Mouse (Mus musculus): ENCODE results near the gene Psmd13. TPM values are rescaled to one million over a fixed set of nuclear protein-coding genes. Genes with fewer than 3 reads are reported as not detected.

The Psmd13 gene
- 187 and 202 TPM in 2 replicates for polyA plus RNA-seq (2015; fragmentation: Nextera tagmentation; extraction: Ambion mirVana)

DNA sequence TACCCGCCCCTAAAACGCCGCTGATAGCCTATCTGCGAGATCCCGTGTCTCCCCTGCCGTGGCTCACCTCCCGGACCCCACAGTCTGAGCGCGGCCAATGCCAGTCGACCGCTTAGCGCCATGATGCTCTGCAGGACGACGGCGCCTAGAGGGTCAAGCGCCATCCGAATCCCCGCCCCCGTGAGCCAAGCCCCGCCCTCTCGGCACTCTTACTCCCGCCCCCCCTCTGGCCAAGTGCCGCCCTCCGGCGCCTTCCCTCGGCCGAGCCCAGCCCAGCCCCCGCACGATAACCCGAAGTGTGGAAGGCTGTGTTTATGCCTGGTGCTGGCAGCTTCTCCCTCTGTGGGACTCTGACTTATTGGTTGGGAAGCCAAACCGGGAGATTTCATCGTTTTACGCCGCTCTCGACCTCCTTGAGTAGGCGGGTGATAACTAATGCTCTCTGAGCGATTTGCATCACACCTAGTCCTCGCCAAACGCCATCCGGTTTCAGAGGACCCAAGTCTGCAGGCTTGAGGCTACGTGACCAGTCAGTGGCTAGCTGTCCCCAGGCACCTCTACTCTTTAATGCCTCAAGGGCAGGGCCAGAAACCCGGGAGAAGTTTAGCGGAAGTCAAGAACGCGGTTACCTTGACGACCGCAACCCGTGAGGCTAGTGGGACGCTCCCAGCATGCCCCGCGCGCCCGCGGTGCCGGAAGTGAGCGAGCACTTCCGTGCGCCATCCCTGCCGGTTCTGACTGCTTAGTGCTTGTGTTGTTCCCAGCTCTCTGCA, at the start of gene Psmd13, which contains the start of gene Sirt3:
Psmd13 (plus strand) TSS at position 273 of the 773 bp plus-strand sequence.
Sirt3 (minus strand) TSS at position 614 of the 773 bp plus-strand sequence.
- peaks cover 42% of the 10 kb centered on the region for H3K4me1 ChIP-seq (replicated peaks)
- peak within 1 kb of the TSS; percentile 88 for H3K9ac ChIP-seq
- no peaks in the 10 kb centered on the region for H3K27me3 ChIP-seq
- peak; percentile 91 for ATAC-seq (ENCODE audit: low read depth)
- peak within 1 kb of the TSS; percentile 90 for H3K27ac ChIP-seq
- H3K9me3 ChIP-seq (replicated peaks), result no peaks in the 10 kb centered on the region
- peak within 1 kb of the TSS; percentile 92 for H3K4me3 ChIP-seq (replicated peaks)
- WGBS (ENCODE audit: insufficient replicate concordance), result under 1% methylated on average over 59 of the region's 59 CpGs
- peak; percentile 88 for DNase-seq
- peak within 1 kb of the TSS; percentile 93 for H3K4me2 ChIP-seq
- peaks cover 40% of the 10 kb centered on the region for H3K36me3 ChIP-seq

DNA sequence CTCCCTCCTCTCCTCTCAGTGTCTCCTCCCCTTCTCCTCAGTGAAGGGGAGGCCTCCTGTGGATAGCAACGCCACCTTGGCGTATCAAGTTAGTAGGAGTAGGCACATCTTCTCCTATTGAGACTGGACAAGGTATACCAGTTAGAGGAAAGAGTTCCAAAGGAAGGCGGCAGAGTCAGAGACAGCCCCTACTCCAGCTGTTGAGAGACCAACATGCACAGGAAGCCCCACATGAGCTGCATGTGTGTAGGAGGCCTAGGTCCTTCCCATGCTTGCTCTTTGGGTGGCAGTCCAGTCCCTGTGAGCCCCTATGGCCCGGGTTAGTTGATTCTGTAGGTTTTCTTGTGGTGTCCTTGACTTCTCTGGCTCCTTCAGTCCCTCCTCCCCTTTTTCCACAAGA, 48.4 kb upstream of the Psmd13 start:
- no peak overlapping the region for H3K27ac ChIP-seq
- H3K4me1 ChIP-seq (replicated peaks), result peaks cover 17% of the 10 kb centered on the region
- H3K36me3 ChIP-seq, result no peaks in the 10 kb centered on the region
- DNase-seq, result no peak
- no peak overlapping the region for H3K4me2 ChIP-seq
- WGBS (ENCODE audit: insufficient replicate concordance), result 63% methylated on average over 4 of the region's 4 CpGs
- no peaks in the 10 kb centered on the region for H3K9me3 ChIP-seq (replicated peaks)
- H3K27me3 ChIP-seq, result peaks cover 19% of the 10 kb centered on the region; the same call in 1 of the 2 replicates
- H3K4me3 ChIP-seq (replicated peaks), result no peak overlapping the region
- H3K9ac ChIP-seq, result no peak overlapping the region
- ATAC-seq (ENCODE audit: low read depth), result no peak

DNA sequence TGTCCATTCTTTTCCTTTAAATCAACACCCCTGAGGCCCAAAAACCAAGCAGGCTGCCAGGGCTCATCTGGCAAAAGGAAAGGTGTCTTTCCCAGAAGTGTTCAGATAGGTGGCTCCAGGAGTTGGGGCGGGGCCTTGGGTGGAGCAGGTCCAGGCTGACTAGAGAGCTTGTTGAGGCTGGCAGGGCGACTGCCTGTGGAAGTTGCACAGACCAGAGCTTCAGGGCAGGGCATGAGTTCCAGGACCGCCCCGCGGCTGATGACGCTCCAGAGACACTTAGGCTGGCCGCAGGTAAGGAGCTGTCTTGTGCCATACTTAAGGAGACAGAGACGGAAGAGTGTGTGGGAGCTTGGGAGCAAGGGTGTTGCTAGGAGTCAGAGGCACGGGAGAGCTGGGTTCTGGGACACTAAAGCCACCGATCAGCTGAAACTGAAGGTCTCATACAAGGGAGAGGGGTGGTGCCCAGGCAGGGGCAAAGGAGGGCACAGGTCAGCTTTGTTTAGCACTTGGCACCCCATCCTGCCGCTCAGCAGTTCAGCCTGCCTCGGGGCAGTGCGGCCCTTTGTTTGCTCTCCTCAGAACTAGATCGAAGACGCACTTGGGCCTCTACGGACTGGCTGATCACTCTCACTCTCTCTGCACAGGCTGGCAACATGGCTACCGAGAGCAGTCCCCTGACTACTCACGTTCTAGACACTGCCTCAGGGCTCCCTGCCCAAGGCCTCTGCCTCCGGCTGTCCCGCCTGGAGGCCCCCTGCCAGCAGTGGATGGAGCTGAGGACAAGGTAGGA, 46.6 kb upstream of the Psmd13 start, which contains the start of gene Urah:
Urah (plus strand) TSS at position 51 of the 790 bp plus-strand sequence.
- no peak for DNase-seq
- peak within 1 kb of the TSS; percentile 7 for H3K4me3 ChIP-seq (replicated peaks)
- H3K36me3 ChIP-seq, result no peaks in the 10 kb centered on the region
- peaks cover 33% of the 10 kb centered on the region for H3K27me3 ChIP-seq
- H3K9me3 ChIP-seq (replicated peaks), result no peaks in the 10 kb centered on the region
- peaks cover 14% of the 10 kb centered on the region for H3K4me1 ChIP-seq (replicated peaks)
- 46% methylated on average over 20 of the region's 20 CpGs for WGBS (ENCODE audit: insufficient replicate concordance)
- H3K4me2 ChIP-seq, result peak within 1 kb of the TSS; percentile 38
- no peak within 1 kb of the TSS for H3K9ac ChIP-seq
- ATAC-seq (ENCODE audit: low read depth), result peak; percentile 49
- H3K27ac ChIP-seq, result no peak within 1 kb of the TSS

DNA sequence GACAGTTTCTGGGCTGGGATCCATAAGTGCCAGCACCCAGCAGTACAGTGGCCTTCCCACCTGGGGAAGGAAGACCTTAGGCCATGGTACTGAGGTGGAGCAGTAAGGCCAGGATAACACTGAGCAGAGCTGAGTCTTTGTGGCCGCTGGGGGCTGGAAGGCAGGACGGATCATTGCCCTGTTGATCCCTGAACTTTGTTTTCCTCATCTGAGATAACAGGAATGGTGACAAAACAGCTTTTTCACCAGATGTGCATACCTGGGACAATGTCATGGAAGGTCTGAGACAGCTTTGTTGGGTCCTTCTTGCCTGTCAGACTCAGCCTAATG, 46.0 kb upstream of the Psmd13 start:
- H3K9ac ChIP-seq, result no peak overlapping the region
- H3K4me1 ChIP-seq (replicated peaks), result peaks cover 14% of the 10 kb centered on the region
- no peak overlapping the region for H3K27ac ChIP-seq
- ATAC-seq (ENCODE audit: low read depth), result peak; percentile 13; the same call in 1 of the 2 replicates
- peak overlapping the region; percentile 38; the same call in 1 of the 2 replicates for H3K4me2 ChIP-seq
- no peaks in the 10 kb centered on the region for H3K36me3 ChIP-seq
- peak overlapping the region; percentile 7; the same call in 1 of the 2 replicates for H3K4me3 ChIP-seq (replicated peaks)
- WGBS (ENCODE audit: insufficient replicate concordance), result 57% methylated on average over 2 of the region's 2 CpGs
- H3K27me3 ChIP-seq, result peaks cover 36% of the 10 kb centered on the region
- no peaks in the 10 kb centered on the region for H3K9me3 ChIP-seq (replicated peaks)
- no peak for DNase-seq

DNA sequence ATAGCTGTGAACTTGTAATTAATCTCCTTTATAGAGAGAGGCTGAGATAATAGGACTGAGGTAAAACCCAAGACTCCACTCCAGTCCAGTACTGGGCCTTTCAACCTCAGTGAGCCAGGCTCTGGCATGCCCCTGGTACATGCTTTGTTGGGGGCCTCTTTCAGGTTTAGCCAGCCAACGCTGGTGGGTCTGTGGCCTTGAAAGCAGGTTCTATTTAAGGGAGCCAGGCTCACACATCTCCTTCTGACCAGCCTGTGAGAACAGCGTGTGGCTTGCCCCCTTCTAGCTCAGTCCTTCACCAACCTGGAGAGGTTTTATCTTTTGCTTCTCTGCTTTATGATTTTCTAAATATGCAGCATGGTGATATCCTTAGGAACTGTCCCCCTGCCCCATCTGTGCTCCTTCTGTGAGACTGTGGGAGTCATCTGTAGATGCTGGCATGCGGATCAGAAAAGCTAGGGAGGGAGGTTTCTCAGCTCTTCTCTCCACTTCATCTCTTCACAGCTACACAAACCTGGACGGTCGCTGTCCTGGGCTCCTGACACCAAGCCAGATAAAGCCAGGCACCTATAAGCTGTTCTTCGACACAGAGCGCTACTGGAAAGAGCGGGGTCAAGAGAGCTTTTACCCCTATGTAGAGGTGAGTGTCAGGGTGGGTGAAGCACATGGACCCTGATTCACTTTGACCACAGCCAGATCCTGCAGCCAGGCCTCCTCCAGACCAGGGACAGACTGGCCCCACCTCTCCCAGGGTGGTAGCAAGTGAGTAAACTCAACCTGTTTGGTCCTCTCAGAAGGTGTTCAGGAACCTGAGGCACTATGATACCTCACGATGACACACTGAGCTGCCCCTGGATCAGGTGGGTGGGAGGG, 45.3 kb upstream of the Psmd13 start:
- no peak overlapping the region for H3K4me2 ChIP-seq
- H3K9ac ChIP-seq, result no peak overlapping the region
- DNase-seq (no peak), ATAC-seq (ENCODE audit: low read depth) (no peak)
- H3K36me3 ChIP-seq, result no peaks in the 10 kb centered on the region
- no peaks in the 10 kb centered on the region for H3K9me3 ChIP-seq (replicated peaks)
- WGBS (ENCODE audit: insufficient replicate concordance), result 64% methylated on average over 9 of the region's 9 CpGs
- H3K27ac ChIP-seq, result no peak overlapping the region
- H3K4me1 ChIP-seq (replicated peaks), result peaks cover 14% of the 10 kb centered on the region
- no peak overlapping the region for H3K4me3 ChIP-seq (replicated peaks)
- peaks cover 42% of the 10 kb centered on the region for H3K27me3 ChIP-seq

DNA sequence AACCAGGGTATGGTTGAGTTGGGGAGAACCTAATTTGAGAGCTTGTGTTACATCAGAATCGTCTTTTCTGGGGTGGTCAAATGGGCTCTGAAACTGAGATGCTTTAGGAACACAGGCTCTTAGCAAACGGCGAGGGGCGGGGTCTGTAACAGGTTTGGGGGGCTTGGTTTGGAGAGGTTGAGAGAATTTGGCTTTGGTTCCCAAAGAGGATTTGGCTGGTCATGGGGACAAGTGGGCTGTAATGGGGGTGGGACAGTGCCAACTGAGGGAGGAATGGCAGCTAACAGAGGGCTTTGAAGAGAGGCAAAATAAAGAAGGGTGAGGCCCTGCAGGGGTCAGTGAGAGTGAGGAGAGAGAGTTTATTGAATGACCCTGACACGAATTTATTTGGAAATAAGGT, 42.2 kb upstream of the Psmd13 start:
- Histone ChIP-seq H3K4me1 (replicated peaks) (peaks cover 14% of the 10 kb centered on the region), H3K36me3 (no peaks in the 10 kb centered on the region), H3K9ac (no peak overlapping the region), H3K27ac (no peak overlapping the region), H3K9me3 (replicated peaks) (no peaks in the 10 kb centered on the region), H3K4me3 (replicated peaks) (no peak overlapping the region), H3K27me3 (peaks cover 62% of the 10 kb centered on the region), H3K4me2 (no peak overlapping the region)
- 52% methylated on average over 5 of the region's 5 CpGs for WGBS (ENCODE audit: insufficient replicate concordance)
- ATAC-seq (ENCODE audit: low read depth) (no peak), DNase-seq (no peak)

DNA sequence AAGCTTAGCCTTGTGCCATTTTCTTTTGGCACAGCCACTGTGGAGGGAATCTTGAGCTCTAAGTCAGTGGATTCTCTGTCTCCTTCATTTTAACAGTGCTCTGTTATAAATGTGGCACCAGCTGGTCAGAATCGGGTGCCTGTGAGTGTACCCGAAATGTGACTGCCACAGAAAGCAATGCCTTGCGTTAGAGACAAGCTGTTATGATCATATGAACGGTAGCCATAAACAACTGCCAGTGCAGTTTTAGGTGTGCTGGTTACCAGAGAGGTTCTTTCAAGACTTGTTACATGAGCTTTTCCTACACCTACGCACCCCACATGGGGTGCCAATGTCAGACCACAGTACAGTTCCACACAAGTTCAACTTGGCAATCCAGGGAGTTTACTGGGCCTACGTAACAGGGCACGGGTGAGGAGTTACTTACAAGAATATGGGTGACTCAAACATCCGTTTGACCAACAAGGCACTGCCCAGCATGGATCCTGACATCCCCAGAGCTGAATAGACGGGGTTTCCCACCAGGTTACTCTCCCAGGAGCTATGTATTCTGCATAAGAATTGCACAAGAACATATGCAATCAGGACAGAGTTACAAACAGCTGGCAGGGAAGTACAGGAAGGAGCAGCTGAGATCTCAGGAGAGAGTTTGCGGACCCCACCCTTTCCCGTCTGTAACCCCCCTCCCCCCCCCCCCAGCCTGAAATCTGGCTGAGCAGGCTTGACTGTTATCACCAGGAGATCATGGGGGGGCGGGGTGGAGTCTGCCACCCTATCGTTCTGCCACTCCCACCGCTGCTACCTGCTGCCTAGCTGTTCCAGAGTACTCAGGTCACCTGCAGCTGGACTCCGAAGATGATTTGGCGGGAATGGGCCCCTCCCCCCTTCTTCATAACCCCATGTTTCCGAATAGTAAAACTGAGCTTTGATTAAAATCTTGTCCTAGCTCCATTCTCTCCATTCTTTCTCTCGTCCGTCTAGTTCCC, 40.7 kb upstream of the Psmd13 start:
- Histone ChIP-seq H3K4me1 (replicated peaks) (peaks cover 2% of the 10 kb centered on the region; the same call in 1 of the 2 replicates), H3K36me3 (no peaks in the 10 kb centered on the region), H3K9me3 (replicated peaks) (no peaks in the 10 kb centered on the region), H3K27ac (no peak overlapping the region), H3K4me3 (replicated peaks) (no peak overlapping the region), H3K27me3 (peaks cover 61% of the 10 kb centered on the region), H3K4me2 (no peak overlapping the region), H3K9ac (no peak overlapping the region)
- ATAC-seq (ENCODE audit: low read depth) (no peak), DNase-seq (no peak)
- 28% methylated on average over 19 of the region's 19 CpGs for WGBS (ENCODE audit: insufficient replicate concordance)

DNA sequence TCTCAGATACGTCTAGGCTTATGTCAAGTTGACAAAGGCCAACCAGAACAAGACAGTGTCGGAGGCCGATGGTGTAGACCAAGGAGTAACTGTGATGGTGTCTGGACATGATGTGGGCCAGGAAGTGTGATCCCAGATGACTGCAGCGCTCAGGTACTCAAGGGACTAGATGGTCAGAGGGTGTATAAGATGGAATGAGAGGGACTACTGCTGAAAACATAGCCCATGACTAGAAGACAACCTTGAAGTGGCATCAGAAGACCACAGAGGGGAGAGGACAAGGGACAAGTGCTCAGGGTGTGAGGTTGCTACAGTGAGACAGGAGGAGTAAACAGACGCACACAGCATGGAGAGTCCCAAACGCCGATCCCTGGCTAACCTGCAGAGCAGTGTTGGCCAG, 38.0 kb upstream of the Psmd13 start:
- Histone ChIP-seq H3K4me3 (replicated peaks) (no peak overlapping the region), H3K27me3 (peaks cover 50% of the 10 kb centered on the region), H3K9ac (no peak overlapping the region), H3K36me3 (no peaks in the 10 kb centered on the region), H3K9me3 (replicated peaks) (no peaks in the 10 kb centered on the region), H3K27ac (no peak overlapping the region), H3K4me2 (no peak overlapping the region), H3K4me1 (replicated peaks) (peaks cover 2% of the 10 kb centered on the region; the same call in 1 of the 2 replicates)
- ATAC-seq (ENCODE audit: low read depth) (no peak), DNase-seq (no peak)
- 62% methylated on average over 7 of the region's 7 CpGs for WGBS (ENCODE audit: insufficient replicate concordance)

DNA sequence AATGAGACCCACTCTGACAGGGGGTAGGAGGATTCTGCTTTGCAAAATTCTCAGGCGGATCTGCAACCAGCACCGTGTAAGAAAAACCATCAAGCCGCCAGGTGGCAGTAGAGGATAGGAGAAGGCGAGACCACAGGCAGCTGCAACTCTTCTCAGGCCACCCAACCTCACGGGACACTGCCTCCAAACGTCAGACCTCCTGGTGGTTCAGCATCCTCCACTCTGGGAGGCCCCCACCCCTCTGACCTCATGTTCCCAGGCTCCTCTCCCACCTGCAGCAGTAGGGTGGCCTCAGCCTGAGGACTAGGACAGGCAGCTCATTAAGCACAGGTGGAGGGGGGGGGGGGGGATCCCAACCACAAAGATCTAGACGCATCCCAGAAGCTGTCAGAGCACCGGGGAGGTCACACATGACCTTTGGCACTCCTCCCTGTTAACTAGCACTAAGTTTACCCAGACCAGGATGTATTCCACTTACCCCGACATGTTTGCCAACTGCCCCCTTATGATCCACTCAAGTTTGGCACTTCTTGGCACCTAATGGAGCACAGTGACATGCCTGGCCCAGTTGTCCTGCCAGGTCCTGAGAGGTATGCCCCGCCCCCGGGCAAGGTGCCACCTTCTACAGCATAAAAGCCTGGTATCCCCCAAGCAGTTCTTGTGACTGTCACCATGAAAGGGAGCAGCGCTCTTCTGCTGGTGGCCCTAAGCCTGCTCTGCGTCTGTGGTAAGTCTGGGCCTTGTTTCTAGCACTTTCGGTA, 36.7 kb upstream of the Psmd13 start, which contains the start of gene Scgb1c1:
Scgb1c1 (plus strand) TSS at position 643 of the 761 bp plus-strand sequence.
- WGBS (ENCODE audit: insufficient replicate concordance), result 27% methylated on average over 14 of the region's 14 CpGs
- Histone ChIP-seq H3K4me3 (replicated peaks) (no peak within 1 kb of the TSS), H3K4me2 (no peak within 1 kb of the TSS), H3K27ac (no peak within 1 kb of the TSS), H3K4me1 (replicated peaks) (peaks cover 2% of the 10 kb centered on the region; the same call in 1 of the 2 replicates), H3K9ac (no peak within 1 kb of the TSS), H3K36me3 (no peaks in the 10 kb centered on the region), H3K27me3 (peaks cover 38% of the 10 kb centered on the region), H3K9me3 (replicated peaks) (no peaks in the 10 kb centered on the region)
- DNase-seq (peak; percentile 68), ATAC-seq (ENCODE audit: low read depth) (peak; percentile 72)

Measured in liver, embryonic 13.5 days (tissue).